Mouse (Mus musculus) megakaryocyte, embryonic 14.5 days (primary cell): ENCODE data around the gene Cldn13. TPM values are rescaled to one million over a fixed set of nuclear protein-coding genes. Genes with fewer than 3 reads are reported as not detected.

Experiments
- H3K27me3 ChIP-seq: replicated peaks from 2 replicates; pipeline ENCODE3; 2012; ENCODE audit warnings: inconsistent platforms
- H3K36me3 ChIP-seq: replicated peaks from 2 replicates; pipeline ENCODE3; 2012; ENCODE audit warnings: low read length, inconsistent platforms, mixed read lengths
- H3K4me1 ChIP-seq: 2 replicates; pipeline ENCODE4 v1.6.1; 2012; ENCODE audit warnings: inconsistent platforms
- H3K4me3 ChIP-seq: replicated peaks from 2 replicates; pipeline ENCODE3; 2012; ENCODE audit warnings: moderate library complexity, mild to moderate bottlenecking, inconsistent platforms
- H3K9me3 ChIP-seq: 2 replicates; pipeline ENCODE4 v1.6.1; 2012; ENCODE audit warnings: inconsistent platforms
- FLI1 ChIP-seq: IDR thresholded peaks from 2 replicates; pipeline ENCODE4 v1.6.1; 2012; ENCODE audit warnings: low read length, inconsistent platforms, mixed read lengths
- GATA1 ChIP-seq: IDR thresholded peaks from 3 replicates; pipeline ENCODE4 v1.6.1; 2012; ENCODE audit warnings: mixed read lengths, low read length, inconsistent platforms, borderline replicate concordance
- polyA plus RNA-seq: library from polyadenylated mRNA; stranded (reverse); fragments of >175 nt; gene quantifications from 2 replicates; pipeline ENCODE4 v1.2.3, GENCODE M21; 2012; ENCODE audit warnings: low replicate concordance; ENCODE audit not compliant: insufficient read depth

Cldn13 gene
- polyA plus RNA-seq, 1 experiment: not detected

GRCm38 (mm10) chr5:134901012-134901643 lies 14.2 kb downstream of the Cldn13 start:
- H3K27me3 ChIP-seq: peaks cover 39% of the 10 kb centered on the region
- TF ChIP-seq GATA1 (no peak), FLI1 (no peak)

GRCm38 (mm10) chr5:134897596-134897995 lies 17.7 kb downstream of the Cldn13 start:
- no peaks in the 10 kb centered on the region for H3K4me1 ChIP-seq
- peaks cover 38% of the 10 kb centered on the region for H3K27me3 ChIP-seq
- no peak overlapping the region for H3K4me3 ChIP-seq
- H3K36me3 ChIP-seq: no peaks in the 10 kb centered on the region
- no peak for TF ChIP-seq FLI1
- no peak for TF ChIP-seq GATA1
- 0 out of 2 replicates have a peak, but pooled peaks cover 3% of the 10 kb centered on the region for H3K9me3 ChIP-seq

More at GRCm38 (mm10) chr5:134901012-134901643, 14.2 kb downstream of the Cldn13 start:
- Histone ChIP-seq H3K4me1 (peaks cover 14% of the 10 kb centered on the region; the same call in 1 of the 2 replicates), H3K9me3 (no peaks in the 10 kb centered on the region), H3K4me3 (no peak overlapping the region), H3K36me3 (no peaks in the 10 kb centered on the region)

- no peak overlapping the region for H3K4me3 ChIP-seq
- no peaks in the 10 kb centered on the region for H3K4me1 ChIP-seq
- 0 out of 2 replicates have a peak, but pooled peaks cover 3% of the 10 kb centered on the region for H3K9me3 ChIP-seq
- H3K27me3 ChIP-seq: peaks cover 35% of the 10 kb centered on the region
- H3K36me3 ChIP-seq: no peaks in the 10 kb centered on the region
- no peak for TF ChIP-seq GATA1
- TF ChIP-seq FLI1: no peak
Measured at GRCm38 (mm10) chr5:134896965-134897364, 18.4 kb downstream of the Cldn13 start.

- Histone ChIP-seq H3K27me3 (peaks cover 36% of the 10 kb centered on the region), H3K36me3 (no peaks in the 10 kb centered on the region), H3K4me3 (no peak overlapping the region), H3K9me3 (0 out of 2 replicates have a peak, but pooled peaks cover 3% of the 10 kb centered on the region), H3K4me1 (no peaks in the 10 kb centered on the region)
- TF ChIP-seq FLI1 (no peak), GATA1 (no peak)
Measured at GRCm38 (mm10) chr5:134895291-134895690, 20.0 kb downstream of the Cldn13 start.

- Histone ChIP-seq H3K9me3 (peaks cover 7% of the 10 kb centered on the region; the same call in 1 of the 2 replicates), H3K4me3 (no peak overlapping the region), H3K27me3 (peaks cover 39% of the 10 kb centered on the region), H3K4me1 (no peaks in the 10 kb centered on the region; the same call in 1 of the 2 replicates), H3K36me3 (no peaks in the 10 kb centered on the region)
- no peak for TF ChIP-seq GATA1
- no peak for TF ChIP-seq FLI1
Measured at GRCm38 (mm10) chr5:134892717-134893116, 22.6 kb downstream of the Cldn13 start.

- Histone ChIP-seq H3K9me3 (peaks cover 7% of the 10 kb centered on the region; the same call in 1 of the 2 replicates), H3K4me1 (no peaks in the 10 kb centered on the region; the same call in 1 of the 2 replicates), H3K4me3 (no peak overlapping the region), H3K36me3 (no peaks in the 10 kb centered on the region), H3K27me3 (peaks cover 49% of the 10 kb centered on the region)
- TF ChIP-seq GATA1 (no peak), FLI1 (no peak)
Measured at GRCm38 (mm10) chr5:134891552-134891951, 23.8 kb downstream of the Cldn13 start.

GRCm38 (mm10) chr5:134890601-134891054 lies 24.7 kb downstream of the Cldn13 start:
- no peaks in the 10 kb centered on the region for H3K36me3 ChIP-seq
- peaks cover 45% of the 10 kb centered on the region for H3K27me3 ChIP-seq
- TF ChIP-seq GATA1 (no peak), FLI1 (no peak)
- no peak overlapping the region for H3K4me3 ChIP-seq
- H3K9me3 ChIP-seq: peaks cover 7% of the 10 kb centered on the region; the same call in 1 of the 2 replicates
- no peaks in the 10 kb centered on the region; the same call in 1 of the 2 replicates for H3K4me1 ChIP-seq

GRCm38 (mm10) chr5:134888505-134888904 lies 26.8 kb downstream of the Cldn13 start:
- Histone ChIP-seq H3K4me3 (no peak overlapping the region), H3K36me3 (no peaks in the 10 kb centered on the region), H3K27me3 (peaks cover 44% of the 10 kb centered on the region), H3K4me1 (no peaks in the 10 kb centered on the region; the same call in 1 of the 2 replicates), H3K9me3 (peaks cover 7% of the 10 kb centered on the region; the same call in 1 of the 2 replicates)
- TF ChIP-seq FLI1: no peak
- TF ChIP-seq GATA1: no peak

GRCm38 (mm10) chr5:134887447-134888335 lies 27.6 kb downstream of the Cldn13 start:
- H3K27me3 ChIP-seq: peaks cover 52% of the 10 kb centered on the region
- TF ChIP-seq FLI1: no peak
- no peak for TF ChIP-seq GATA1
- no peak overlapping the region for H3K4me3 ChIP-seq
- H3K4me1 ChIP-seq: no peaks in the 10 kb centered on the region; the same call in 1 of the 2 replicates
- peaks cover 4% of the 10 kb centered on the region; the same call in 1 of the 2 replicates for H3K9me3 ChIP-seq
- no peaks in the 10 kb centered on the region for H3K36me3 ChIP-seq
